Mouse (Mus musculus) megakaryocyte, embryonic 14.5 days (primary cell): ENCODE measurements around the gene 4930539E08Rik.

ENCODE experiments used
- FLI1 ChIP-seq: IDR thresholded peaks from 2 replicates; pipeline ENCODE4 v1.6.1; 2012; ENCODE audit warnings: low read length, inconsistent platforms, mixed read lengths
- GATA1 ChIP-seq: IDR thresholded peaks from 3 replicates; pipeline ENCODE4 v1.6.1; 2012; ENCODE audit warnings: mixed read lengths, low read length, inconsistent platforms, borderline replicate concordance

GRCm38 (mm10) chr17:28863926-28864325, 51.2 kb downstream of the 4930539E08Rik start:
- TF ChIP-seq GATA1 (no peak), FLI1 (no peak)
